Mouse (Mus musculus) inflammation-experienced regulatory T-cells, adult 6 months (primary cell): ENCODE measurements around the gene Elmo1. TPM values are rescaled to one million over a fixed set of nuclear protein-coding genes. Genes with fewer than 3 reads are reported as not detected.
A peak's percentile ranks its signal among the peaks of the same experiment; 100 is the strongest.

Experiments used
- ATAC-seq: one replicate; pipeline ENCODE4 v1.8.0; 2017
- polyA plus RNA-seq, 3 experiments: library from polyadenylated mRNA; unstranded; fragments of 100-300 nt; shearing (Covaris generic); gene quantifications; one replicate each; pipeline ENCODE4 v1.2.1; 2017

The Elmo1 gene
- polyA plus RNA-seq, 3 experiments from 2014 or later, result 94.0 to 116 (median 111) TPM

DNA sequence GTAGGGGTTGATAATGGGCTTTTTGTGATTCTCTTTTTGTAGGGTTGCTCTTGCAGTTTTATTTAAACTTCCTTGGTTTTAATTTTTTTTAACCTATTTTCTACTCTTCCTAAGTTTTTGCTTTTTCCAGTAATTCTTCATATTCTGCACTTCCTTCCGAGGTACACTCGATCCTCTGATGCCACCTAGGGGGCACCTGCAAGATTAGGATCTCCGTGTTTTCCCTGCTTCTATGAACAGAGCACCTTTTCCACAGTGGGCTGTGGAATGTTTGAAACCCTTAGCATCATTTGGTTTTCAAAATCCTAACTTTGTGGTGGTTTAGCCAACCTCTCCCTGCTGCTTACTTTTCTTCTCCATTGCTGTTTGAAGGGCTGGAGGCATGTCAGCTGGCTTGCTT is 181.4 kb downstream of the Elmo1 start:
- ATAC-seq, result no peak

DNA sequence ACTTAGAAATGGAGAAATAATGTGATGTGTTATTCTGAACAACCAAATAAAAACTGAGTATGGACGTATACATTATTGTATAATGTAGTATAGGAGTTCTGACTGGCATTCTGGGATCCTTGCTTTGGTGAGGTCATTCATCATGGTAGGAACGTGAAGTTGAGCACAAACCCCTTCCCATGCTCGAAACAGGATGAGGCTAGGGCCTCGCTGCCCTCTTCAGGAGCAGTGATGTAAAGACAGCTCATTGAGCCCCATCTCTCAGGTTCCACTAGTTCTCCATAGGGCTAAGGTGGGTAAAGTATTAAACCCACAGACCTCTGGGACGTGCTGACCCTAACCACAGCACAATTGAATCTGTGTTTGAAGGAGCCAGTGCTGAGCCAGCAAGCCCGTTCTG is 182.2 kb downstream of the Elmo1 start:
- ATAC-seq, result no peak

DNA sequence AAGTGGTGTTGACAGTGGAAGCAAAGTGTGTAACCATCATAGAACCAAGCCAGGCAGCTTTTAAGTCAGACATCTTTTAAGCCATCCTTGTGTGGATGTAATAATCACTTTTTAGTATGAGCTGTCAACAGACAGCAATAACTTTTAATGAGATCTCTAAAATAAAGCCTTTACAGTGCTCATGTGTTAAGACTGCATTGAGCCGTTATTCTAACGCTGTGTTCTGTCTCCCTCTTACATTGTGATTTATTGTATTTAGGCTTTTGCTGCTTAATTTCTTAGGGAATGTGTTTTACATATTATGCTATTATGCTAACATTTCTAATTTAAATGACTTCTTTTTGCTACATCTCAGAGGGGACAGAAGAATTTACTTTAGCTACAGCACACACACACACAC is 189.5 kb downstream of the Elmo1 start:
- no peak for ATAC-seq

DNA sequence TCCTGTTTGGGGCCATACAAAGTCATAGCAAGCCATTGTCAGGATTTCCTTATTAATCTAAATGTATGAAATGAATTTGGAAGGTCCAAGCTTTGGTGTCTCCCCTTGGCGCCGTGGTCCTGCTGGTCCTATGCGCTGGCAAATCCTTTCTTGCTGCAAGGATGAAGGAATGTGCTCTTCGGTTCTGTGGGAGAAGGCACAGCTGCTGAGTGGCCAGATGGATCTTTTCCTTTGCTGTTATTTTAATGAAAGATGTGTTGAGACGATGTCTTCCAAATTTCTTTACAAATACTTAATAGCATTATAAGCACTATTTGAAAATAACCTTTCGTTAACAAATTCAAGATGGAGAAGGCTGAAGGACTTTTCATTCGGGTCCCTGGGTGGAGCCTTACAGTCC is 193.5 kb downstream of the Elmo1 start:
- no peak for ATAC-seq

DNA sequence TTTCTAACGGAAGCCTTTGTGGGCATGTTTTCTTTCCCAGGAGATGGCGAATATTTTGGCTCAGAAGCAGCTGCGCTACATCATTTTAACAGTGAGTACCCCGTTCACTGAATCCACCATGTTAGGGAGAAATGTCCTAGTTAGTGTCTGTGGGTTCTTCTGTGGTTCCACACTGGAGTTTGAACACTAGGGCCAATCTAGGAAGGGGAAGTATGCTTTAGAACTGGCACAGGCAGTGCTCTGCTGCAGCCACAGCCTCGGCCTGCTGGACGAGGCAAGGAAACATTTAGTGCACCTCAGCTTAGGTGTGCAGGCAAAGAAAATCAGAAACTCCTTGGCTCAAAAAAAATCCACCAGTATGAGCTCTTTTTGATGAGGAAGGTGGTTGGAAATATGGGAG is 196.3 kb downstream of the Elmo1 start:
- ATAC-seq, result no peak

DNA sequence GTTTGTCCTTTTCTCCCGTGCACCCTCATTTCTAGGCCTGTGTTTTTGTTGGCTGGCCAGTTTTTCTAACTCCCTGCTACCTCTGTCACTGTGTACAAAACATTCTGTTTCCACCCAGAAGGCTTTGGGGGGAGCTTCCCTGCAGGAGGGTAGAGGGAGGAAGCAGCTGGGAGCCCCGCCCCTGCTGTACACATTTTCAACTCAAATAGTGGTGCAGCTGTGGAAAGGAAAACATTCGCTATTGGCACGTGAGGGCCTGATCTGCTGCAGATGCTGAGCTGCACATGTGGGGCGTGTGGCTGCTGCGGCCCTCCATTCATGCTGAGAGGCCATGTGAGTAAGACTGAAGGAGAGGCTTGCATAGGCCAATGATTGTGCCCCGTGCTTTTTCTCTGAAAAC is 198.0 kb downstream of the Elmo1 start:
- no peak for ATAC-seq

DNA sequence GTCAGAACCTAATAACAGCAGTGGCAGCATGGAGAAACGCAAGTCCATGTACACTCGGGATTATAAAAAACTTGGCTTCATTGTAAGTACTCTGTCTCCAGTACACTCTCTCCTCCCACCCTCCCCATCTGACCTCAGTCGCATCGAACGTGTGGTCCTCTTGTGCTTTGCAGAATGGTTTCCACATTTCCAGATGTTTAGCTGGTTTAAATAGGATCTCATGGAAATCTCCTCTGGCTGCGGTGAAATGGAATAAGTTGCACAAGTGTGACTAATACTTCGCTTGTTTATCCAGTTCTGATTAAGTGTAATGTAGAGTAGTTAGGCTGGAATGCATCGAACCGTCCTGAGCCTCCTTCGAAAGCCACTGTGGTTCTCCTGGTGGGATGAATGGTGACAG is 200.0 kb downstream of the Elmo1 start:
- ATAC-seq, result no peak

DNA sequence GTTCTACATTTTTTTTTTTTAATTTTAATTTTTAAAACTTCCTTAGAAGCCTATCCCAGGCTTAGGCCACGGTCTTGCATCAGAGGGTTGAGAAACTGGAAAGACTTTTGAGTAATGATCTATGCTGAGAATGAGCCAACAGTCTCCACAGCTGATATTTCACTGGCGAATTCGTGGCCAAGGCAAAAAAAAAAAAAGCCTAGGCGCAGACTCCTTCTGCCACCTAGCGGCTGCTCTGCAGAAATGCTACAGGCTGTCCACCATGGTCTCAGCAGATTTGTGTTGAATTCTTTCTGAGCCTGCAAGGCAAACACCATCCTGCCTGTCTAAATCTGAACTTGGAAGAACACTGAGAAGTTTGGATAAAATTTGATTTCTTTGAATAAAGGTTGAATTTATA is 202.0 kb downstream of the Elmo1 start:
- peak; percentile 86 for ATAC-seq

DNA sequence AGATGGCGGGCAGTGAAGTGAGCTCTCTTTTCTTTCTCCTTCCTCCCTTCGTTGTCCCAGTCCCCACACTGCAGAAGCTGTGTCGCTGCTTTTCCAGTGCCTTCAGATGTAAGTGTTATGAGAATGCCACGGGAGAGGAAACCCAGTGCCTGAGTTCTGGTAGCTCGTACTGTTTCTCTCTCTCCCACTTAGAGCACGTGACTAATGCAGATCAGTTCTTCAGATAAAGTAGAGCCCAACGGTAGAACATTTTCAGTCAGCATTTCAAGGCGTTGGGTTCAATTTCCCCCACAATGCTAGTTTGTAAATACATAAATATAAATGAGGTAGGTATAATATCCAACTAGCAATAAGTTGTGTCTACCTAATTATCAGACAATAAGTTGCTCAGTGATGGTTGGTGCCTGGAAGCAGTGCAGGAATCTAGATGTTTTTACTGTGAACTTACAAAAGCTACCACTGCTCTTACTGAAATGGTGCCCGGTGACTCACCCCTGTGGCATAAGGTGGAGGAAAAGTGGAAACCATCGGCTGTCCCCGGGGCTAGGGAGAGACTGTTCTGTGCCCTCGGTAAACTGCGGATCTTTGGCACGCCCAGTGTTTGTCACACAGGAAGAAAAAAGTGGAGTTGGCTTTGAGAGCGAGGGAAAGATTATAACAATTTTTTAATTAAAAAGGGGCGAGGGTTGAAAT is 205.0 kb downstream of the Elmo1 start:
- no peak for ATAC-seq

DNA sequence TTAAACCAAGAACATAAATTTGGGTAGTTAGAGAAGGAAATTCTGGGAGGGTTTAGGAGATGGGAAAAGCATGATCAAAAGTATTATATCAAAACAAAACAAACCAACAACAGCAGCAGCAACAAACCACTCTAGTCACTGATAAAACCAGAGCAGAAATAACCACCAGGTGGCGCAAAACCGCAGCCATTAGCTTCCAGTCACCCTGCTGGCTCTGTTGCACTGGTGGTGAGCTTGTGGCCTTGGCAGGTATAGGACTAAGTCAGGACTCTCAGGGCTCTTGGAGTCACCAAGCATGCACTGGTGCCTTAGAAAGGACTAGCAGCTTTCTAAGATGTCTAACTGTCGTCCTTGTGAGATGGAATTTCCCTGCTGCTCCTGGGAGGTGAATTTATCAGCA is 207.4 kb downstream of the Elmo1 start:
- no peak for ATAC-seq

DNA sequence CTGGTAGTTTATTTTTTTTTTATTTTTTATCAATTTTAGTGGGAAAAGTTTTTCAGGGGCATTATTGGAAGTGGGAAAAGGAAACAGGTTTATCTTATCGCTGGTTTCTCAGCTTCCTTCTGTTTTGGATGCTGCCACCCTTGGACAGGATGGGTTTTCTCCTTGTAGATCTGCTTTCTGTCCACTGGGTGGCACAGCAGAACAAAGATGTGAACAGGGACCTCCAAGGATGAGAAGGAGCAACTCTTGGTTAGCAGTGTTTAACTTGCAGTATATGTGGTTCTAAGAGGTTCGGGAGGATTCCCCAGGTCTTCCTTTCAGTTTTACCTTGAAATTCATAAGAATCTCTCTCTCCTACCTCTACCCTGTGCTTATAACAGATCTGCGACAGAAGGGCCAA is 209.0 kb downstream of the Elmo1 start:
- no peak for ATAC-seq

DNA sequence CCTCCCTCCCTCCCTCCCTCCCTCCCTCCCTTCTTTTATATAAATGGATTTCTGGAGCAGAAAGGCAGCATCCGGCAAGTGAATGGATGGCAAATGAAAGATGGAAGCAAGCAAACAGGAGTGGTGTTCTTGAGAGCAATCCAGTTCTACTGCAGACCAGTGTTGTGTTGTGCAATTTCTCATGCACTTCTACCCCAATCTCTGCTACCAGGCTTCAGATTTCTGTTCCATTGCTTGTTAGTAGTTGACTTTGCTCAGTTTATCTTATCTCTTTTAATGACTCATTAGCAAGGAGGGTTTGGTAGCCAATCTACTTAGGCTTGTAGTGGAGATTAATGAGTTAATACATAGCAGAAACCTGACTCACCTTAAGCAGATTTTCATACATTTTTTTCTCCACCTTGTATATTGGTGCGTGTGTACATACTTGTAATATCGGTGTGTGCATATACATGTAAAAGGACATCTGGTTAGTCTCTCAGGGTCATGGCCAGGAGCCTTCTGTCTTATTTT is 209.7 kb downstream of the Elmo1 start:
- no peak for ATAC-seq

DNA sequence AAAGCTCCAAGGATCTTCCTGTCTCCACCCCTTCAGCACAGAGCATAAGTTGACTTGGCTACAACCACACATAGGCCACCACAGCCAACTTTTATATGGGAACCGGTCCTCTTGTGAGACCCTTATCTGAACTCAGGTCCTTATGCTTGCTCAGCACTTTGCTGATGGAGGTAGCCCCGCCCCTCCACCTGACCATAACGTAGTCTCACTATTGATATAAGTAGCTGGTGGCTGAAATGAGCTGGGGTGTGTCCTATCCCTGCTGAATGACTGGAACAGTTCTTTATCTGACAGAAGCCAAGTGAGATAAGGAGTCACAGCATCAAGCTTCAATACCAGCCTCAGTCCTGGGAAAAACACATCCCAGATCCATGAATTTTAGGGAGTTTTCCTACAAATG is 210.2 kb downstream of the Elmo1 start:
- ATAC-seq, result no peak

DNA sequence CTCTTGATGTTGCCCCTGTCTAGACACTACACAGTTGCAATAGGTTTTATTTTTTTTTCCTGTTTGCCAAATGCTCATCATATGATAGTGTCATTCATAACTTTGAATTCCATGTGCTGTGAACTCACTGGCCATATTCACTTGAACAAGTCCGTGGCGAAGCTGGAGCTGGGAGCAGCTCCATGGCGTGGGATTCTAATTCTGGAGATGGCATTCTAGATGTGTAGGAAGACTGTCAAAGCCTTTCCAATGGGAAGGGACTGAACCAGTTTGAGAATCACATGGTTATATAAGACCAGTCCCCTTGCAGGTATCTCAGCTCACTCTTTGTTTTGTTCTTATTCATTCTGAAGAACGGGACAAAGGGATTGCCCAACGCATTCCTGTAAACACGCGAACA is 211.4 kb downstream of the Elmo1 start:
- ATAC-seq, result no peak

DNA sequence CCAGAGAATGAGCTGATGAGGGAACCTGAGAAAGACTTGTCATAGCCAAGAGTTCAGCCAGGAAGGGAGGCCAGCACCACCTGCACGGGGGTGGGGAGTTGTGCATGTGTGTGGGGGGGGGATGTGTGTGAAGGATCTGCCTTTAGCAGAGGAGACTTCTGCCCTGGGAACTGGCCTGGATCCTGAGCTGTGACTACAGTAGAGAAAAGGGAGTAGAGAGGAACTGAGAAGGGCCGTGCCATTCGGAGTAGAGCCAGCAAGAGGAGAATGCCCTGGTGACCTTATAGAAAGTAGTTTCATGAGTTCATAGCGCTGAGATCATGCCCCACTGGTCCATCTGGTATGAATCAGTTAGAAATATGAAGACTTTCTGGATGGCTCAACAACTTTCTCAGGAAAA is 215.2 kb downstream of the Elmo1 start:
- no peak for ATAC-seq

DNA sequence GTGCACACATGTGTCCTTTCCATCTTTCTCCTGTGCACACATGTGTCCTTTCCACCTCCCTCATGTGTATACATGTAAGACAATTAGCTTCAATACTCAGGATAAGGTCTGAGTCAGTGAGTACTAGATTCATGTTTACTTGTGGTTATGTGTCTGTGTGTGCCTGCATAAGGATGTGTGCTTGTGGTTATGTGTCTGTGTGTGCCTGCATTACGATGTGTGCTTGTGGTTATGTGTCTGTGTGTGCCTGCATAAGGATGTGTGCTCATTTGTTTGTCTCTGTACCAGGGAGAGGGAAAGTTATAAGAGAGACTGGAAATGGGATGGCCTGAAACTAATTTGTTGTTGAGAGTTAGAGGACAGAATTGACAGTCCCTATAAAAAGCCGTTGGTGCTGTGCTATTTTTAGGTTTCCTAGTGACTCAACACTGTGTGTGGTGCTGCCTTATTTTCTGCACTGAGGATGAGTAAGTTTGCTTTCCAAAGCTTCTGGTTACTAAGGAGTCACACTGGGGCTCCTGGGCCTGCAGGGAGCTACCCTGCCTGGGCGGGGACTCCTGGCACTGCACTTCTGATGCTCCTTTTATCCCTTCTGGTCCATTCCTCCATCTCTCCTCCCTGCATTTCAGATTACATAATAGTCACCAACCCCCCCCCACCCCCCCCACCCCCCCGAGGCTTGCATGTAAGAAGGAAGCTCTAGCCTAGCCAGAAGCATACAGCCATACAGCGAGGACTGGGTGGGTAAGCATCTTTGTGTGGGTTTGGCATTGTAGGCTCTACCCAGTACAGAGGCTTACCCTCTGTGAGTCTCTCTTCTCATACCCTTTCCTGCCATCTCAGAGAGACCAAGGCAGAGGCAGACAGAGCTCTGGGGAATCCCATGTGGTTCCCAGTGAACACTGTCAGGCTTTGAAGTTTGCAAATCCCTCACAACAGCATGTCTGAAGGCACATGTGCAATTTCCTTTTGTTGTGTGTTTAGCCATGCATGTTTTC is 216.1 kb downstream of the Elmo1 start:
- no peak for ATAC-seq

DNA sequence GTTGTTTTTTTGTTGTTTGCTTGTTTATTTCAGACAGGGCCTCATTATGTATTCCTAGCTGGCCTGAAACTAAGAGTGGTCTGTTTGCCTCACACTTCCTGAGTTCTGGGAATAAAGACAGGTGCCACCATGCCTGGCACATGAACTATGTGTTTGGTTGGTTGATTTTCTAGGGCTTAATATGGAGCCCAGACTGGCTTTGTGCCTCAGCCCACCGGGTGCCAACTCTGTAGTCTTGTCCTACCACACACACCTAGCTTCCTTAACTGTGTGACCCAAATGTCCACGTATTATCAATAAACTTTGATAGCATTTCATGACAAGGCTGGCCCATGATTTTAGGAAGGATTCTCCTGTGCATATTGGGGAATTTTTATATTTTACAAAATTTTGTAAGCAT is 217.0 kb downstream of the Elmo1 start:
- ATAC-seq, result no peak

DNA sequence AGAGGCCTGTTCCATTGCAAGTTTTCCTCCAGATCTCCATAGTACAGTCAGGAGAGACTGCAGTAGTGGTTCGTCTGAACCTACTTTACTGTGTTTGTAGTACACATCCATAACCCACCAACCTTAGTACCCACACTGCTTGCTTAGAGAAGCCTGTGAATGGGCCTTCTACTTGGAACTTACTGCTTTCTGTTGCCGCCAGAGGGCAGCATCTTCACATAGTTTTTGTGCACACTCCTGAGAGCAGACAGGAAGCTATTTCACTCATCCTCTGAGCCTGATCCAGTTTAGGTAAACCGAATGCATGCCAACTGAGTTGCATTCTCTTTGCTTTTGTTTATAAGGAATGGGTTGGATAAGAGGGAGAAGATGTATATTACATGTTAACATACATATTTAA is 221.2 kb downstream of the Elmo1 start:
- peak; percentile 85 for ATAC-seq

DNA sequence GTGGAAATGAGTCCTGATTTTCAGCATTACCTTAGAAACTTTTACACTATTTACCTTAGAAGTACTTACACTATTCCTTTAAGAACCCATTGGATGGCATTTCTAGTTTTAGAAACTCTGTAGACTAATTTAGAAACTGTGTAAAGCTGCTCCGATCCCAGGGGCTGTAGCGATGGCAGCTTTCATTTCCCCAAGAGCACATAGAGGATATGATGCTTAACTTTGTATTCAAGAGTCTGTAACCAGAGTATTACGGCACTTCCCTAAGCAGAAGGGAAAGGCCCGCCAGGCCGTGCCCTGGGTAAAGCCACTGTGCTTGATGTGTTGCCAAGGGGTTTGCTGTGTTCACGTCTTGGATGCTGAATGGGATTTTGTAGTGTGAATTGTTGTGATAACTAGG is 222.9 kb downstream of the Elmo1 start:
- no peak for ATAC-seq

DNA sequence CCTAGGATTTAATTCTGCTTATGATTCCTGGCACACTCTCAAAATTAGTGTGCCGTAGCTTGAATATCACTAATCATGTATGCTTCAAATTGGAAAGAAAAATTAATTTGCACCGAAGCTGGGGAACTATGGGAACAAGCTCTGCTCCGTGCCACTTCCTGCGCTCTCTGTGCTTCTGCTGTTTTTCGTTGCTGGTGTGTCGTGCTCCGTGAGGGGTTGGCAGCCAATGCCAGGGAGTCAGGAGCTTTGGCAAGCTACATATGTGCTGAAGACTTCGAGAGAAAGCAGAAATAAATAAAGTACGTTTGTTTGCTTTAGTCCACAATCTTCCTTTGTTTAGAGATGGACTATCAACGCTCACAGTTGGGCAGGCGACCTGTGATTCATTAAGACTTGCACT is 225.7 kb downstream of the Elmo1 start:
- no peak for ATAC-seq

DNA sequence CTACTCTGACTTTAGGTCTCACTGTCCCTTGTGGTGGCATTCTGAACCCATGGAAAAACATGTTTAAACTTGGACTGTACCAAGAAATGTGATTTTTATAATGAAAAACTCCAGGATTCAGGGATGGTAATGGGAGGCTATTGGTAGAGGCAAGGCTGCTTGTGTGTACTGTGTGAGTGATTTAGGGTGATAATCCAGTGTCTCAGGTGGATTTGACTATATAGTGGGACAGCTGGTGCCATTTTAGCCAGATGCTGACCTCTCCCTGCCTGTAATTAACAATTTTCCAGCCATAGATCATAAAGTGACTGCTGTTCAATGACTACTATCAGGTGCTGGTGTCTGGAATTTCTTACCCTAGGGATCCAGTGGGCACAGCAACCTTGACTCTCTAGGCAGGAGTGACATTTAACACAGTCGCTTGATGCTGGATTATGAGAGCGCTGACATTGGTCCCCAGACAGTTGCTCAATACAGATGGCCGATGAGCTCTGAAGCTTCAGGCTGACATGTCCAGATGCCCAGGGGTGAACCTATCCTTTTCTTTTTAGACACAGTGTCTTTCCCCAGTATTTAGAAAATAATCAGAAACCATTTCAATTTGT is 228.3 kb downstream of the Elmo1 start:
- ATAC-seq, result no peak

DNA sequence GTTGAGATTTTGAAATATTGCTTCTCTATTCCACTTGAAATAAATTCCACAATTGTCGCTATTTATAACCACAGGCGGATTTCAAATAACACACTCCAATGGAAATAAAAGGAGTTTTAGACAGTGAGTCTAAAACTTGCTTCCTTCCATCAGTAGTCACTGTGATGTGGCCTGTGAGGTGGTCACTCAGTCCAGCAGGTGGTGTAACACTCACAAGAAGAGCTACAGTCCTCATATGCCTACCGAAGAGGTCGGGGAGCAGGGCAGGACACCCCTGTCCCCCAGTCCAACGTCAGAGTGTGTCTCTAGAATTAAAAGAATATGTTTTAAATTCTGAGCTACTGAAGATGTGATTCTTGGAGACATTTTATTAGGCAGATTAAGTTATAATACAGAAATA is 229.8 kb downstream of the Elmo1 start:
- ATAC-seq, result no peak

DNA sequence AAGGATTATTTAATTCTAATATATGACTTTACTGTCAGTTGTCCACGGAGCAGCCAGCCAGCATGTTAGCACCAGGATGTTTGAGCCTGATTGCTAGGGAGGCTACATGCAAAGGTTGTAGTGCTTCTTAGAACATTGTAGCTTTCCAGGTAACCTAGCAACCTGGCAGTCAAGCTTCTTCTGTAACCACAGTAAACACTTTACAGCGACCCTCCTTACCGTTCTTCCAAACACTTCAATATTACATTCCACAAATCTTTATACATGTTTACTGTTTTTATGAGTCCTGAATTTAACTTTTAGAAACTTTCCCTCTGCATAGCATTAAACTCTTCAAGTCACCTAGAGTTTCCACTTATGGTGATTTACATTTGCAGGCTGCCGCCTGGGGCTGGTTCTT is 233.1 kb downstream of the Elmo1 start:
- no peak for ATAC-seq

DNA sequence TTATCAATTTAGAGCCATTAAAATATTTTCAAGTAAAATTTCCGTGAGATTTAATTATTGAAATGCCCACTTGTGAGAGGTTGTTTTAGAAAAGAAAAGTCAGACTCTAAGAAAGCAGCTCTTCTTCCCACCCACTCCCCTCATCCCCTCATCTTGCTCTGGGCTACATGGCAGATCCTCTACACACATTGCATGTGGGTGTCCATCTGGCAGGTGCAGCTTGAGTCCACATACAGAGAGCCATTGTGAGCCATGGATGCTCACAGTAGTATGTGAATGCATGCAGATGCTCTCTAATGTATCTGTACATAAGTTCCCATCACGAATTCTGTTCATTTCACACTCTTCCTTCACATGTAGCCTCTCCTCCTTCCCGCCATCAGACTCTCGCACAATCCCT is 236.7 kb downstream of the Elmo1 start:
- ATAC-seq, result no peak
